12 mouse cellular contexts compared by ENCODE assay signal in the genomic region with DNA sequence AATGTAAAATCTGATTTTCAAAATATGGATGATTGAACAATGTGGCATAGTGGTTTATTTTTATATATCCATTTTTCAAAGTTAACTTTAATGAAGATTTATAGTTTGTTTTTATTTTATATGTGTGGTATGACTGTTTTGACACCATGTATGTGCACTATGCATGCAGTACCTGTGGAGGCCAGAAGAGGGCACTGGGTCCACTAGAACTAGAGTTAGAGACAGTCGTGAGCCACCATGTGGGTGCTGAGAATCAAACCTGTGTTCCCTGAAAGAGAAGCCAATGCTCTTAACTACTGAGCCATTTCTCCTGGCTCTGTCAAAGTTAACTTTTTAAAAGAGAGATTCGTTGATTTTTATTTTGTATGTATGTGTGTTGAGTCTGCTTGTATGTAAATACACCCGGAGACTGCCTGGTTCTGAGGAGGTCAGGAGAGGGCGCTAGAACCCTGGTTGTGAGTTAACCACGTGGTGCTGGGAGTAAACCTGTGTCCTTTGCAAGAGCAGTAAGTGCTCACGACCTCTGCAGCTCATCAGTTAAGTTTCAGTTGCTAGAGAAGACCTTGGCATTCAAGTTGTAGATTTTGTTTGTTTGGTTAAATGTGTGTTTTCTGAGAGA.
DNase-seq lines count a peak whose midpoint lies in the region; ATAC-seq and TF ChIP-seq lines count a peak whose summit lies in the region.
"Had no signal": no experiment of that assay in that cellular context is flagged by ENCODE, and none has a peak within 500 bp of the region (broad histone marks: within the 10 kb centered on the region; RNA-seq: fewer than 3 reads in every experiment).

No protein-coding gene starts in this region.

- H3K27me3 ChIP-seq in heart, postnatal 0 days (ENCODE audit: control insufficient read depth, insufficient read depth, low read length): peaks cover 7% of the 10 kb centered on the region; the same call in 1 of the 2 replicates
- no peaks in the 10 kb centered on the region for H3K27me3 ChIP-seq in midbrain, postnatal 0 days (ENCODE audit: insufficient read depth, low read length)
- H3K27me3 ChIP-seq in midbrain, embryonic 13.5 days: 0 out of 2 replicates have a peak, but pooled peaks cover 6% of the 10 kb centered on the region
- no peaks in the 10 kb centered on the region for H3K27me3 ChIP-seq in MEL (ENCODE audit: control insufficient read depth in 1 of 2, insufficient read depth in 2 of 2, low read length in 2 of 2)
- no peaks in the 10 kb centered on the region for H3K27me3 ChIP-seq in splenic B cell, adult 2 months (ENCODE audit: control insufficient read depth, insufficient read depth, low read length, poor library complexity, severe bottlenecking)
- peaks cover 10% of the 10 kb centered on the region; the same call in 1 of the 2 replicates for H3K27me3 ChIP-seq in hindbrain, embryonic 13.5 days

- H3K36me3 ChIP-seq in heart, postnatal 0 days (replicated peaks; ENCODE audit: control insufficient read depth, insufficient read depth, low read length): no peaks in the 10 kb centered on the region
- no peaks in the 10 kb centered on the region for H3K36me3 ChIP-seq in midbrain, postnatal 0 days (ENCODE audit: insufficient read depth, low read length)
- H3K36me3 ChIP-seq in midbrain, embryonic 13.5 days: no peaks in the 10 kb centered on the region
- no peaks in the 10 kb centered on the region for H3K36me3 ChIP-seq in MEL (ENCODE audit: control insufficient read depth in 1 of 2, insufficient read depth in 2 of 2, low read length in 2 of 2)
- no peaks in the 10 kb centered on the region for H3K36me3 ChIP-seq in splenic B cell, adult 2 months (ENCODE audit: control insufficient read depth, insufficient read depth, low read length, poor library complexity, severe bottlenecking)
- no peaks in the 10 kb centered on the region for H3K36me3 ChIP-seq in hindbrain, embryonic 13.5 days
- H3K36me3 ChIP-seq: heart, embryonic 15.5 days; liver, embryonic 13.5 days had no signal

- intact Hi-C loops in heart, postnatal 14 days (cut with DNase I): loop anchor here (5.0 to 10.0 kb wide), 3 partner anchors 282 to 818 kb away; no protein-coding TSS in a partner anchor

- H3K4me1 ChIP-seq in heart, postnatal 0 days (ENCODE audit: control insufficient read depth, insufficient read depth): peaks cover 5% of the 10 kb centered on the region
- no peaks in the 10 kb centered on the region for H3K4me1 ChIP-seq in midbrain, postnatal 0 days (ENCODE audit: insufficient read depth, low read length)
- H3K4me1 ChIP-seq in midbrain, embryonic 13.5 days (replicated peaks): peaks cover 5% of the 10 kb centered on the region
- no peaks in the 10 kb centered on the region for H3K4me1 ChIP-seq in MEL (ENCODE audit: control insufficient read depth in 1 of 2, insufficient read depth in 2 of 2, low read length in 2 of 2)
- peaks cover 4% of the 10 kb centered on the region for H3K4me1 ChIP-seq in hindbrain, embryonic 13.5 days (replicated peaks)

- ATAC-seq in heart, postnatal 0 days (ENCODE audit: insufficient read depth, low read depth): no peak
- no peak for ATAC-seq in midbrain, postnatal 0 days (ENCODE audit: low FRiP score)
- no peak for ATAC-seq in midbrain, embryonic 13.5 days
- no peak for ATAC-seq in hindbrain, embryonic 13.5 days (ENCODE audit: low FRiP score)

- no peaks in the 10 kb centered on the region for H3K79me2 ChIP-seq in MEL (ENCODE audit: control insufficient read depth, insufficient read depth, low read length, poor library complexity)

- no peak overlapping the region for H3K4me2 ChIP-seq in heart, postnatal 0 days (ENCODE audit: low read depth, low read length)
- H3K4me2 ChIP-seq in midbrain, postnatal 0 days (ENCODE audit: low read depth, low read length, poor library complexity, severe bottlenecking): no peak overlapping the region
- H3K4me2 ChIP-seq in midbrain, embryonic 13.5 days (replicated peaks): no peak overlapping the region
- H3K4me2 ChIP-seq in hindbrain, embryonic 13.5 days: no peak overlapping the region
- H3K4me2 ChIP-seq: heart, embryonic 15.5 days; liver, embryonic 13.5 days had no signal

- TF ChIP-seq EP300 in heart, postnatal 0 days (IDR thresholded peaks at IDR 0.05; ENCODE audit: low read depth): no peak
- no peak for TF ChIP-seq EP300 in MEL (IDR thresholded peaks at IDR 0.05; ENCODE audit: low read depth in 1 of 2, low read length in 2 of 2)

- TF ChIP-seq CTCF in heart, postnatal 0 days (IDR thresholded peaks at IDR 0.05; ENCODE audit: low read depth): peak; percentile 24; the same call in 1 of the 2 replicates
- peak; percentile 53 for TF ChIP-seq CTCF in midbrain, postnatal 0 days (IDR thresholded peaks at IDR 0.05)
- TF ChIP-seq CTCF in MEL (IDR thresholded peaks at IDR 0.05 in 2 of 3, conservative IDR thresholded peaks at IDR 0.05 in 1 of 3; ENCODE audit: control insufficient read depth in 1 of 3, insufficient read depth in 1 of 3, low read depth in 2 of 3, low read length in 3 of 3, poor library complexity in 1 of 3, severe bottlenecking in 1 of 3): peak; percentile 28 to 41 (median 39); a peak in 5 of 6 replicates

- no peak overlapping the region for H3K27ac ChIP-seq in heart, postnatal 0 days (ENCODE audit: low read depth)
- no peak overlapping the region for H3K27ac ChIP-seq in midbrain, postnatal 0 days (ENCODE audit: low read depth, low read length)
- no peak overlapping the region for H3K27ac ChIP-seq in midbrain, embryonic 13.5 days
- no peak overlapping the region for H3K27ac ChIP-seq in MEL (ENCODE audit: control insufficient read depth, low read depth, low read length)
- H3K27ac ChIP-seq in hindbrain, embryonic 13.5 days: no peak overlapping the region
- H3K27ac ChIP-seq: heart, embryonic 15.5 days; liver, embryonic 13.5 days had no signal

- no peak overlapping the region for H3K9ac ChIP-seq in heart, postnatal 0 days (replicated peaks; ENCODE audit: low read depth, low read length)
- H3K9ac ChIP-seq in midbrain, postnatal 0 days (replicated peaks; ENCODE audit: low read length, poor library complexity, severe bottlenecking): no peak overlapping the region
- no peak overlapping the region for H3K9ac ChIP-seq in midbrain, embryonic 13.5 days (replicated peaks)
- H3K9ac ChIP-seq in MEL (ENCODE audit: control insufficient read depth, low read depth, low read length, poor library complexity, severe bottlenecking): no peak overlapping the region
- no peak overlapping the region for H3K9ac ChIP-seq in hindbrain, embryonic 13.5 days
- H3K9ac ChIP-seq: heart, embryonic 15.5 days; liver, embryonic 13.5 days had no signal

- TF ChIP-seq RAD21 in MEL (IDR thresholded peaks at IDR 0.05; ENCODE audit: low read depth, low read length): peak; percentile 7

- H3K9me3 ChIP-seq in heart, postnatal 0 days (replicated peaks; ENCODE audit: control insufficient read depth, low read length): no peaks in the 10 kb centered on the region
- H3K9me3 ChIP-seq in midbrain, postnatal 0 days (ENCODE audit: low read length): no peaks in the 10 kb centered on the region
- H3K9me3 ChIP-seq in midbrain, embryonic 13.5 days: no peaks in the 10 kb centered on the region
- no peaks in the 10 kb centered on the region for H3K9me3 ChIP-seq in MEL (replicated peaks; ENCODE audit: insufficient read depth, low read length)
- peaks cover 7% of the 10 kb centered on the region; the same call in 1 of the 2 replicates for H3K9me3 ChIP-seq in hindbrain, embryonic 13.5 days
- H3K9me3 ChIP-seq: heart, embryonic 15.5 days; liver, embryonic 13.5 days had no signal

- no peak for TF ChIP-seq POLR2A in MEL (IDR thresholded peaks at IDR 0.05; ENCODE audit: control insufficient read depth in 1 of 2, insufficient read depth in 1 of 2, low read depth in 1 of 2, low read length in 2 of 2, poor library complexity in 1 of 2)

- 80% methylated on average over 6 of the region's 6 CpGs for WGBS in heart, postnatal 0 days
- 81% methylated on average over 6 of the region's 6 CpGs for WGBS in midbrain, postnatal 0 days
- WGBS in midbrain, embryonic 13.5 days: 78% methylated on average over 6 of the region's 6 CpGs
- WGBS in hindbrain, embryonic 13.5 days: 85% methylated on average over 6 of the region's 6 CpGs

- no peak overlapping the region for H3K4me3 ChIP-seq in heart, postnatal 0 days (ENCODE audit: low read depth, low read length)
- no peak overlapping the region for H3K4me3 ChIP-seq in midbrain, postnatal 0 days (ENCODE audit: low read depth, low read length)
- H3K4me3 ChIP-seq in midbrain, embryonic 13.5 days (replicated peaks): no peak overlapping the region
- no peak overlapping the region for H3K4me3 ChIP-seq in MEL (ENCODE audit: control insufficient read depth in 1 of 2, insufficient read depth in 1 of 2, low read depth in 2 of 2, low read length in 2 of 2)
- no peak overlapping the region for H3K4me3 ChIP-seq in hindbrain, embryonic 13.5 days
- H3K4me3 ChIP-seq: heart, embryonic 15.5 days; liver, embryonic 13.5 days had no signal

- DNase-seq in heart, postnatal 0 days (ENCODE audit: low spot score): no peak
- DNase-seq in heart, postnatal 14 days: no peak
- DNase-seq in midbrain, postnatal 0 days (ENCODE audit: low spot score): no peak
- peak; percentile 23 for DNase-seq in MEL (ENCODE audit: low read depth, low spot score)
- DNase-seq in splenic B cell, adult 2 months (ENCODE audit: low read depth, low spot score): peak; percentile 10
- DNase-seq in gastrocnemius, postnatal 25 days: no peak
- DNase-seq: cerebellum, adult 8-10 months; liver, embryonic 13.5 days; right cerebral cortex, adult 18-20 months had no signal

TF ChIP-seq in MEL, 35 proteins besides CTCF, POLR2A, EP300 and RAD21:
- TF ChIP-seq SMC3 (IDR thresholded peaks at IDR 0.05; ENCODE audit: low read depth, low read length) (peak; percentile 36), NRF1 (IDR thresholded peaks at IDR 0.05; ENCODE audit: insufficient read depth, low read depth, low read length, poor library complexity, severe bottlenecking) (no peak), USF1 (IDR thresholded peaks at IDR 0.05; ENCODE audit: low read depth, low read length) (peak; percentile 9; the same call in 1 of the 2 replicates)

Comparison
In these comparisons a context has a peak if more than half of its experiments do, and no peak if none do; other contexts are left out.
1. DNase-seq: peak in MEL (single experiment) and splenic B cell, adult 2 months (single experiment); none in heart, postnatal 0 days (single experiment), heart, postnatal 14 days (0 of 2), midbrain, postnatal 0 days (single experiment) and gastrocnemius, postnatal 25 days (single experiment).
2. Peak in every context shown above with its lines, with median percentiles within 50 percentile points of each other: CTCF ChIP-seq.